Mouse (Mus musculus) cerebellum, adult 8-10 months (tissue): ENCODE measurements at regions not wholly inside any gene's neighbourhood (a gene's known extent, or its start where the extent isn't known, plus 50 kb on each side); places are given as distances from the start of the nearest gene placed in this dataset.

Source experiments
- DNase-seq: peaks from one replicate; pipeline ENCODE4 v3.0.0; 2022

GRCm38 (mm10) chr14:25185959-25186771 lies 272.8 kb upstream of the Zmiz1 start:
- DNase-seq: peak; percentile 66

GRCm38 (mm10) chr14:25187715-25188114 lies 271.3 kb upstream of the Zmiz1 start:
- peak; percentile 73 for DNase-seq

GRCm38 (mm10) chr14:25189256-25189655 lies 269.7 kb upstream of the Zmiz1 start:
- no peak for DNase-seq

- DNase-seq: no peak
Observed at GRCm38 (mm10) chr14:25190680-25191270, 268.2 kb upstream of the Zmiz1 start.

- no peak for DNase-seq
Observed at GRCm38 (mm10) chr14:25196820-25197219, 262.2 kb upstream of the Zmiz1 start.

GRCm38 (mm10) chr14:25199900-25200299 lies 259.1 kb upstream of the Zmiz1 start:
- no peak for DNase-seq

GRCm38 (mm10) chr14:25200656-25201179 lies 258.3 kb upstream of the Zmiz1 start:
- no peak for DNase-seq

GRCm38 (mm10) chr14:25202312-25202711 lies 256.7 kb upstream of the Zmiz1 start:
- peak; percentile 55 for DNase-seq

GRCm38 (mm10) chr14:25204091-25204490 lies 254.9 kb upstream of the Zmiz1 start:
- peak; percentile 59 for DNase-seq

- no peak for DNase-seq
Observed at GRCm38 (mm10) chr14:25206855-25207254, 252.1 kb upstream of the Zmiz1 start.

- DNase-seq: no peak
Observed at GRCm38 (mm10) chr14:25207422-25207821, 251.6 kb upstream of the Zmiz1 start.

- no peak for DNase-seq
Observed at GRCm38 (mm10) chr14:25208221-25209056, 250.5 kb upstream of the Zmiz1 start.

- DNase-seq: peak; percentile 53
Observed at GRCm38 (mm10) chr14:25213056-25213455, 245.9 kb upstream of the Zmiz1 start.

- DNase-seq: no peak
Observed at GRCm38 (mm10) chr14:25223091-25223490, 235.9 kb upstream of the Zmiz1 start.

GRCm38 (mm10) chr14:25225214-25225613 lies 233.8 kb upstream of the Zmiz1 start:
- no peak for DNase-seq

GRCm38 (mm10) chr14:25226155-25226839 lies 232.7 kb upstream of the Zmiz1 start:
- peak; percentile 90 for DNase-seq

GRCm38 (mm10) chr14:25226840-25227506 lies 232.0 kb upstream of the Zmiz1 start:
- DNase-seq: peak; percentile 54

GRCm38 (mm10) chr14:25228321-25229047 lies 230.5 kb upstream of the Zmiz1 start:
- no peak for DNase-seq

- DNase-seq: peak; percentile 40
Observed at GRCm38 (mm10) chr14:25229569-25229968, 229.4 kb upstream of the Zmiz1 start.

- DNase-seq: no peak
Observed at GRCm38 (mm10) chr14:25231881-25232280, 227.1 kb upstream of the Zmiz1 start.

- DNase-seq: no peak
Observed at GRCm38 (mm10) chr14:25236421-25236973, 222.5 kb upstream of the Zmiz1 start.
